Mouse (Mus musculus) heart, embryonic 16.5 days (tissue): ENCODE measurements around the gene Myoz1. TPM values are rescaled to one million over a fixed set of nuclear protein-coding genes. Genes with fewer than 3 reads are reported as not detected.

Source experiments
- ATAC-seq: fragments of 200-750 bp; cut with Nextera tagmentation; replicated peaks from 2 replicates; pipeline ENCODE4 v1.8.0; 2017; ENCODE audit warnings: moderate number of reproducible peaks; ENCODE audit not compliant: insufficient read depth, low FRiP score; ENCODE audit errors: extremely low read depth
- H3K27ac ChIP-seq: fragments of 300-500 bp; sonication (generic); 2 replicates; pipeline ENCODE4 v1.5.1; 2014; ENCODE audit warnings: mild to moderate bottlenecking, low read length, control low read depth, moderate library complexity
- H3K27me3 ChIP-seq: fragments of 300-500 bp; sonication (generic); 2 replicates; pipeline ENCODE4 v1.6.1; 2014; ENCODE audit warnings: low read length, mixed read lengths; ENCODE audit not compliant: control insufficient read depth, insufficient read depth
- H3K36me3 ChIP-seq: fragments of 300-500 bp; sonication (generic); 2 replicates; pipeline ENCODE4 v1.6.1; 2014; ENCODE audit not compliant: control insufficient read depth, insufficient read depth
- H3K4me1 ChIP-seq: fragments of 300-500 bp; sonication (generic); 2 replicates; pipeline ENCODE4 v1.6.1; 2014; ENCODE audit warnings: low read length, mixed read lengths; ENCODE audit not compliant: control insufficient read depth, insufficient read depth
- H3K4me2 ChIP-seq: fragments of 300-500 bp; sonication (generic); 2 replicates; pipeline ENCODE4 v1.6.1; 2014; ENCODE audit warnings: low read depth, mild to moderate bottlenecking, control low read depth, low read length
- H3K4me3 ChIP-seq: fragments of 300-500 bp; sonication (generic); 2 replicates; pipeline ENCODE4 v1.5.1; 2014; ENCODE audit warnings: mild to moderate bottlenecking, control low read depth, low read length
- H3K9ac ChIP-seq: fragments of 300-500 bp; sonication (generic); 2 replicates; pipeline ENCODE4 v1.6.1; 2014; ENCODE audit warnings: low read length, control low read depth
- H3K9me3 ChIP-seq: fragments of 300-500 bp; sonication (generic); replicated peaks from 2 replicates; pipeline ENCODE4 v1.6.1; 2016; ENCODE audit warnings: low read length; ENCODE audit not compliant: control insufficient read depth
- WGBS: fragments of 180-500 bp; shearing (Covaris S2); extraction: QIAGEN DNeasy Blood & Tissue Kit; methylation state at CpG from one replicate; pipeline ENCODE4 v1.1.7; 2014; 5-methylcytosine and 5-hydroxymethylcytosine counted together
- polyA plus RNA-seq: library from polyadenylated mRNA; unstranded; fragments of >200 nt; fragmentation: Nextera tagmentation; extraction: Ambion mirVana; gene quantifications from 2 replicates; pipeline ENCODE4 v1.2.1, GENCODE M21; 2015

Myoz1 gene
- polyA plus RNA-seq, 1 experiment from 2014 or later, result 14.9 TPM

GRCm38 (mm10) chr14:20681742-20682141 is 25.4 kb upstream of the Myoz1 start:
- no peak for ATAC-seq

DNA sequence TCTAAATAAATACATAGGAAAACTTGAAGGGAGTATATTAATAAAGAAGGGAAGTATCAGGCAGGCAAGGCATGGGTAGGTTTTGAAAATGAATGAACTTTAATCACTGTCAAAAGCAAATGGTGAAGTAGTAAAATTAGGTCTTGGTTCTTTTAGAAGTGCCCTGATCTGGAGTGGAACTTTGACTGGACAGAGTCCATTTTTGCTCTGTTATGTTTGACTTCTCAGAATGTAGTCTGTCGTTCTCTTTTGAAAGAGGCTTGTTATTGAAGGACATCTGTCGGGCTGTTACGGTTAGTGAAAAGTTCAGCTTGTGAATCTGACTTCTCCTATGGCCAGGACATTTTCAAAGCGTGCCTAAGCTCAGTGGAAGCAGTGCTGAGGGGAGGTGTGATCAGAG is 21.6 kb upstream of the Myoz1 start:
- H3K36me3 ChIP-seq, result peaks cover 56% of the 10 kb centered on the region
- H3K9ac ChIP-seq, result no peak overlapping the region
- H3K4me1 ChIP-seq, result peaks cover 24% of the 10 kb centered on the region
- no peak overlapping the region for H3K4me3 ChIP-seq
- H3K9me3 ChIP-seq, result no peaks in the 10 kb centered on the region; the same call in 1 of the 2 replicates
- no peak overlapping the region for H3K4me2 ChIP-seq
- no peak overlapping the region for H3K27ac ChIP-seq
- 84% methylated on average over 4 of the region's 4 CpGs for WGBS
- ATAC-seq, result no peak
- no peaks in the 10 kb centered on the region for H3K27me3 ChIP-seq

More at GRCm38 (mm10) chr14:20681742-20682141, 25.4 kb upstream of the Myoz1 start:
- Histone ChIP-seq H3K4me1 (peaks cover 8% of the 10 kb centered on the region), H3K27ac (peak overlapping the region; percentile 5), H3K27me3 (no peaks in the 10 kb centered on the region), H3K4me3 (no peak overlapping the region), H3K9me3 (no peaks in the 10 kb centered on the region), H3K36me3 (peaks cover 85% of the 10 kb centered on the region), H3K9ac (no peak overlapping the region), H3K4me2 (no peak overlapping the region)
- WGBS, result 87% methylated on average over 2 of the region's 2 CpGs

DNA sequence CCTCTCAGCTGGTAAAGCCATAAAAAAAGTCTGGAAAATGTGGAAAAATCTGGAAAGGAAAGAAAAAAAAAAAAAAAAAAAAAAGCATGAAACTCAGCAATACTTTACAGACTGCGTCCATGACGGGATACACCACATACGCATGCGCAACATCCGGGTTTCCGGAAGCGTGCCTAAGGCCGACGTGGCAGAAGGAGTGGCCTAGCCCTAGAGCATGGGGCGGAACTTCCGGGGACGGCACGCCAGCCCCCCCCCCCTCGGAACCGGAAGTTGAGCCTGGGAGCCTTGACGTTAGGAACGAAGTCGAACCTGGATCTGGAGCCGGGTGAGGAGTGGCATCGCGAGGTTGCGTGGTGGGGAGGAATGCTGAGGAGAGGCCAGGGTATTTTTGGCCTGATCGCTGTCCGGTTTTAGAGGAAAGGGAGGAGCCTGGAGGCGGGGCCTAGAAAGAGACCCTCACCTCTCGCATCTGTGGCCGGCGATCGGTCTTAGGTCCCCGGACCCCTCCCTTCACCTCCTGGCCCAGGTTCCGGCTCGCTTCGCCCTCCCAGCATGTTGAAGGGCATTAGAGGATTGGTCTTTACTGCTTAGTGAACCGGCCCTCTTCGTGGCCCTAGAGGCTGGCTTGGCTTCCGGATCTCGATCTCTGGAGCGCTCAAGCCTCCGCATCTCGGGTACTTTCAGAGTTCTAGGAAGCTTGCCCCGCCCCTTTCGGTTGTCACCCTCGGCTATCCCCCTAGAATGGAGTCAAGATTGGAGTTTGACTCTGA is 17.9 kb upstream of the Myoz1 start, which contains the start of gene Sec24c:
Sec24c (plus strand) TSS at position 245 of the 770 bp plus-strand sequence.
- peak within 1 kb of the TSS; percentile 95 for H3K27ac ChIP-seq
- H3K4me1 ChIP-seq, result peaks cover 16% of the 10 kb centered on the region
- H3K9ac ChIP-seq, result peak within 1 kb of the TSS; percentile 88
- no peaks in the 10 kb centered on the region; the same call in 1 of the 2 replicates for H3K9me3 ChIP-seq
- H3K27me3 ChIP-seq, result no peaks in the 10 kb centered on the region
- ATAC-seq, result peak; percentile 96
- peak within 1 kb of the TSS; percentile 82 for H3K4me3 ChIP-seq
- peak within 1 kb of the TSS; percentile 91 for H3K4me2 ChIP-seq
- peaks cover 25% of the 10 kb centered on the region for H3K36me3 ChIP-seq
- WGBS, result 0% methylated on average over 43 of the region's 43 CpGs

- H3K27me3 ChIP-seq, result no peaks in the 10 kb centered on the region
- WGBS, result 8% methylated on average over 13 of the region's 13 CpGs
- peak overlapping the region; percentile 91 for H3K4me2 ChIP-seq
- peak overlapping the region; percentile 75 for H3K9ac ChIP-seq
- no peaks in the 10 kb centered on the region; the same call in 1 of the 2 replicates for H3K9me3 ChIP-seq
- ATAC-seq, result no peak
- H3K36me3 ChIP-seq, result peaks cover 20% of the 10 kb centered on the region
- H3K4me3 ChIP-seq, result peak overlapping the region; percentile 82
- peak overlapping the region; percentile 95 for H3K27ac ChIP-seq
- peaks cover 21% of the 10 kb centered on the region for H3K4me1 ChIP-seq
Observed at GRCm38 (mm10) chr14:20673735-20674063, 17.4 kb upstream of the Myoz1 start.

DNA sequence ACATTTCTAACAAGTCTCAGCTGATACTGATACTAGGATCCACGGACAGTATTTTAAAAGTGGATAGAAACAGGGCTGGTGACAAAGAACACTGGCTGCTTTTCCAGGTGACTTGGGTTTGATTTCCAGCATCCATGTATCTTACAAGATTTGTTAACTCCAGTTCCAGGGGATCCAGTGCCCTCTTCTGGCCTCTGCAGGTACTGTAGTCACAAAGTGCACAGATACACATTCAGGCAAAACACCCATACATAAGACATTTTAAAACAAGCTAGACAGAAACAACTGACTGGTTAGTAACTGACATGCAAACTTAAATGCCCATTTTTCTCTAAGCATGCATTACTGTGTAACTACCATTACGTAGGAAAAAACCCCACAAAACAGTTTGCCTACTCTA is 16.6 kb upstream of the Myoz1 start:
- WGBS, result 89% methylated on average over 2 of the region's 2 CpGs
- ATAC-seq, result no peak
- Histone ChIP-seq H3K4me1 (peaks cover 23% of the 10 kb centered on the region), H3K4me3 (no peak overlapping the region), H3K27me3 (no peaks in the 10 kb centered on the region), H3K27ac (no peak overlapping the region; the same call in 1 of the 2 replicates), H3K36me3 (peaks cover 13% of the 10 kb centered on the region), H3K9me3 (no peaks in the 10 kb centered on the region; the same call in 1 of the 2 replicates), H3K4me2 (no peak overlapping the region), H3K9ac (no peak overlapping the region)

GRCm38 (mm10) chr14:20668154-20668810 is 11.9 kb upstream of the Myoz1 start, which contains the start of gene Synpo2l:
Synpo2l (minus strand) TSS chr14:20668354.
- H3K4me3 ChIP-seq, result peak within 1 kb of the TSS; percentile 53
- no peaks in the 10 kb centered on the region; the same call in 1 of the 2 replicates for H3K9me3 ChIP-seq
- peak; percentile 80 for ATAC-seq
- H3K4me1 ChIP-seq, result peaks cover 20% of the 10 kb centered on the region
- no peaks in the 10 kb centered on the region for H3K36me3 ChIP-seq
- H3K27ac ChIP-seq, result peak within 1 kb of the TSS; percentile 92
- 54% methylated on average over 8 of the region's 8 CpGs for WGBS
- peak within 1 kb of the TSS; percentile 81 for H3K9ac ChIP-seq
- H3K27me3 ChIP-seq, result no peaks in the 10 kb centered on the region
- H3K4me2 ChIP-seq, result peak within 1 kb of the TSS; percentile 90

GRCm38 (mm10) chr14:20667469-20667868 is 11.1 kb upstream of the Myoz1 start:
- WGBS, result 63% methylated on average over 1 of the region's 1 CpGs
- Histone ChIP-seq H3K27ac (peak overlapping the region; percentile 92), H3K4me3 (peak overlapping the region; percentile 53), H3K9me3 (no peaks in the 10 kb centered on the region), H3K36me3 (no peaks in the 10 kb centered on the region), H3K9ac (peak overlapping the region; percentile 81), H3K4me1 (peaks cover 18% of the 10 kb centered on the region), H3K27me3 (no peaks in the 10 kb centered on the region), H3K4me2 (peak overlapping the region; percentile 90)
- ATAC-seq, result no peak

DNA sequence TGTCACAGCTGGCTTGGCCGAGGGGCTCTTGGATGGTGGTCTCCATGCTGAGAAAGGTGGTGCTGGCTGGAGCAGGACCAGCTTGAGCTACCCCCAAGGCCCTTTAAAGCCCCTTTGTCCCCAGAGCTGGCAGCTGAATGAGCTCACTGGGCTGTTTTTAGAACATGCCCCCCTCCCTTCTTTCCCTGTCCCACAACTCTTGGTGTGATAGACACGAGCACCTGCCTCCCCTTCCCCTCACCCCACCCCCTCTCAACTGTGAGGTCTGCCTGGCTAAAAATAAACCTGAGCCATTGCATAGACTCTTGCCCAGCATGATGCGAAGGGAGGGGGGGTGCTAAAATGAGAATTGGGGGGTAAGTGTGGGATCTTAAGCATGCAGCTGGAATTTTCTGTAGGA is 8.1 kb upstream of the Myoz1 start:
- Histone ChIP-seq H3K9me3 (no peaks in the 10 kb centered on the region), H3K27ac (peak overlapping the region; percentile 94), H3K27me3 (no peaks in the 10 kb centered on the region), H3K36me3 (no peaks in the 10 kb centered on the region), H3K4me1 (peaks cover 33% of the 10 kb centered on the region), H3K4me3 (peak overlapping the region; percentile 72), H3K4me2 (peak overlapping the region; percentile 90), H3K9ac (peak overlapping the region; percentile 77)
- 27% methylated on average over 3 of the region's 3 CpGs for WGBS
- peak; percentile 66 for ATAC-seq

DNA sequence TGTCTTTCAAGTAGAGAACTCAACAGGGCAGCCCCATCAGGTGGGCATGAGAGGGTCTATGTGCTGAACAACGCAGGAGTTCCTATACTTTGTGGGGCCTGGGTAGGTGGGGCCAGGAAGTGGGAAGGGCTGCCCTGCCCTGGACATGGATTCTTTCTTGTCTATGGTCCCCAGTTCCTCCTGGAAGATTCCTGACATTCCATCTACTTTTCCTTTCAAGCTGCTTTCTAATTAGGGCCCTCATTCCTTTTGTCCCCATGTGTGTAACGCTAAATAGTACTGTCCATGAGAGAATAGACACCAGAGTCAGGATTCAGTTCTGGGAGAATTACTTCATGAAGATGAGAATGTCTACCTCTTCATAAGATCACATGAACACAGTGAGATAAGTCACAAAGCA is 7.3 kb upstream of the Myoz1 start:
- H3K36me3 ChIP-seq, result no peaks in the 10 kb centered on the region
- H3K27me3 ChIP-seq, result no peaks in the 10 kb centered on the region
- H3K4me2 ChIP-seq, result peak overlapping the region; percentile 90
- H3K4me1 ChIP-seq, result peaks cover 26% of the 10 kb centered on the region
- peak overlapping the region; percentile 94 for H3K27ac ChIP-seq
- 0 out of 2 replicates have a peak, but pooled peaks have one; percentile 3 for ATAC-seq
- no peaks in the 10 kb centered on the region for H3K9me3 ChIP-seq
- peak overlapping the region; percentile 77 for H3K9ac ChIP-seq
- WGBS, result 20% methylated on average over 2 of the region's 2 CpGs
- H3K4me3 ChIP-seq, result peak overlapping the region; percentile 72
